Mouse (Mus musculus) small intestine, adult 2 months (tissue): ENCODE results near the gene Taf4. TPM values are rescaled to one million over a fixed set of nuclear protein-coding genes. Genes with fewer than 3 reads are reported as not detected.
A peak's percentile ranks its signal among the peaks of the same experiment; 100 is the strongest.

Source experiments
- H3K27ac ChIP-seq: fragments of 200-500 bp; 2 replicates; pipeline ENCODE4 v1.5.1; 2012; ENCODE audit warnings: low read depth, low read length, control low read depth, inconsistent platforms; ENCODE audit not compliant: insufficient read depth
- H3K27me3 ChIP-seq: fragments of 200-500 bp; 2 replicates; pipeline ENCODE4 v1.6.1; 2012; ENCODE audit warnings: mild to moderate bottlenecking, moderate library complexity, low read length, inconsistent platforms; ENCODE audit not compliant: control insufficient read depth, insufficient read depth
- H3K36me3 ChIP-seq: fragments of 200-500 bp; 2 replicates; pipeline ENCODE4 v1.6.1; 2012; ENCODE audit warnings: mild to moderate bottlenecking, low read length, control low read depth, inconsistent platforms; ENCODE audit not compliant: control insufficient read depth, insufficient read depth
- H3K4me1 ChIP-seq: fragments of 200-500 bp; 2 replicates; pipeline ENCODE4 v1.6.1; 2012; ENCODE audit warnings: low read length, inconsistent platforms, mixed read lengths; ENCODE audit not compliant: control insufficient read depth, insufficient read depth, insufficient read length
- H3K4me3 ChIP-seq: fragments of 200-500 bp; 2 replicates; pipeline ENCODE4 v1.5.1; 2012; ENCODE audit warnings: low read depth, mild to moderate bottlenecking, control low read depth, inconsistent platforms, low read length, moderate library complexity
- CTCF ChIP-seq: fragments of 200-500 bp; IDR thresholded peaks from 2 replicates; pipeline ENCODE4 v1.5.1; 2012; ENCODE audit warnings: low read depth, mild to moderate bottlenecking, control low read depth, inconsistent platforms, low read length, moderate library complexity, mixed read lengths; ENCODE audit not compliant: insufficient replicate concordance, insufficient read length; ENCODE audit errors: extremely low read depth
- POLR2A ChIP-seq: fragments of 200-500 bp; IDR thresholded peaks from 2 replicates; pipeline ENCODE4 v1.6.1; 2012; ENCODE audit warnings: low read depth, mild to moderate bottlenecking, control low read depth, inconsistent platforms, low read length, moderate library complexity
- WGBS: fragments of 180-500 bp; shearing (Covaris S2); methylation state at CpG from one replicate; pipeline ENCODE4 v1.1.7; 2018; 5-methylcytosine and 5-hydroxymethylcytosine counted together
- polyA plus RNA-seq: library from polyadenylated mRNA; depleted of rRNA; stranded (reverse); fragments of >200 nt; gene quantifications from 2 replicates; pipeline ENCODE4 v1.2.3, GENCODE M21; 2012

The Taf4 gene
- polyA plus RNA-seq, 1 experiment: 14.4 TPM

DNA sequence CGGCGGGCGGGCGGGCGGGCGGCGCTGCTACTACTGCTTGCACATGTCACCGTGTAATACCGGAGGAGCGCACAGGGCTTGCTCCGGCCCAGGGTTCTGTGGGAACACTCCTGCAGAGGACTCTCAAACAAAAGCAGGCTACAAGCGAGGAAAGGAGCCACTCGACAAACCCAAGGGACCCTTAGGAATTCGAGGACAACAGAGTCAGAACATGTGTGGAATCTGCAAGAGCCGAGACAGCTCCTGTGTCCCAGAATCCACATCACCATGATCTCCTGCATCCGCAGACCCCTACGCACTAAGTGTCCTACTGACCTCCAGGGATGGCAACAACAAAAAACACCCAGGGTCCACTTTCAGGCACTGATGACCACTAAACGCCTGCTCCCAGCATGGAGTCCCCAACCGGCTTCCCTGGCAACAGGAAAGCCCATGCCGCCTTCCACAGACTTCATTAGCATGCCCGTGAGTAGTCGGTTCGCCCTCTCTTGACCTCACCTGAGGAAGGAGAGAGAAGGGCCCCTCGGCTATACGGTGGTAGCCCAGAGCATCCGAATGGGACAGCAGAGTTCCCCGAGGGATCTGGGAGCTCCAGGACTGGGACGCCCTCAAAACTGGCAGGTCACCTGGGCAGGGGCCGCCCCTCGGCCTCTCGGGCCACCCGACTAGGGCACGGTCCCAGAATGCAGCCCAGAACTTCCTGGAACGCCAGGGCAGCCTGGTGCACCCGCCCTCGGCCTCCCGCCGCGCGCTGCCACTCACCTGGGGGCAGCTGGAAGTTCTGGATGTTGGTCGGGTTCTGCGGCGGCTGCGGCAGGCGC, 1.6 kb downstream of the Taf4 start:
- WGBS: 6% methylated on average over 45 of the region's 45 CpGs
- H3K4me1 ChIP-seq: peaks cover 25% of the 10 kb centered on the region; the same call in 1 of the 2 replicates
- TF ChIP-seq POLR2A: no peak
- TF ChIP-seq CTCF: no peak
- no peak overlapping the region for H3K27ac ChIP-seq
- H3K4me3 ChIP-seq: peak overlapping the region; percentile 70
- no peaks in the 10 kb centered on the region for H3K27me3 ChIP-seq
- H3K36me3 ChIP-seq: no peaks in the 10 kb centered on the region

- Histone ChIP-seq H3K36me3 (no peaks in the 10 kb centered on the region), H3K27me3 (no peaks in the 10 kb centered on the region), H3K27ac (no peak overlapping the region), H3K4me1 (peaks cover 23% of the 10 kb centered on the region; the same call in 1 of the 2 replicates), H3K4me3 (0 out of 2 replicates have a peak overlapping the region, but pooled peaks have one; percentile 2)
- WGBS: 19% methylated on average over 8 of the region's 8 CpGs
- TF ChIP-seq POLR2A (no peak), CTCF (no peak)
Measured at GRCm38 (mm10) chr2:179973871-179974628, 2.4 kb downstream of the Taf4 start.

DNA sequence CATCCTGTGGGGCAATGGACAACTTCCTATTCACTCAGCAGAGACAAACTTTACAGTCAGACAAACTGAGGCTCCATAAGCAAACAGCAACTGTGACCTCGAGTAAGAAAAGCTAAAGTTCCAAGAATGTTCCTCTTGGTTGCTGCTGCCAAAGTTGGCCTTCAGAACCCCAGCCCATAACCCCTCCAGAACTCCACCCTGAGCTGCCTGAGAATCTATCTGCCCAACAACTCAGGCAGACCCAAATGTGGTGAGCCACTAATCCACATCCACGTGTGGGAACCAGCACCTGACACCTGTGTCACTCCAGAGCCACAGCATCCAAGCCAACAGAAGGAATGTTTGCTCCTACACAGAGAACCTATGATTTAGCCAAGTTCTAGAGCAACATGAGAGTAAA, 4.0 kb downstream of the Taf4 start:
- H3K27ac ChIP-seq: no peak overlapping the region
- peaks cover 23% of the 10 kb centered on the region; the same call in 1 of the 2 replicates for H3K4me1 ChIP-seq
- H3K27me3 ChIP-seq: no peaks in the 10 kb centered on the region
- no peak for TF ChIP-seq POLR2A
- no peak for TF ChIP-seq CTCF
- no peak overlapping the region for H3K4me3 ChIP-seq
- whole genome bisulfite sequencing: 16% methylated on average over 2 of the region's 2 CpGs
- no peaks in the 10 kb centered on the region for H3K36me3 ChIP-seq

DNA sequence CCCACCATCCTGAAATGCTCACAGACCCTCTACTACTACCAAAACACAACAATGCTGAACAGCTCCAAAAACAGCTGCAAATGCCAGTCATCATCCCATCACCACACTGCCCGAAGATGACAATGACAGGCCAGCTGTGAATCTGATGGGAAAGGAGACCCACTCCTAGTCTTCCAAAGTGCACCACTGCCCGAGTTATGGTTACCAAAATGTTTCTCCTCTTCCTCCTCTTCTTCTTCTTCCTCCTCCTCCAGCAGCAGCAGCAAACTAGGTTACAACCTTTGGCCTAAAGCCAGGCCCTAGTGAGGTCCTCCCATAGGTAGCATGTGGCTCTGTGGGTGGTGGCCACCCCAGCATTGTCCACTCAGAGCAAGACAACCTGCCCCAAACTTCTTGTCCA, 4.6 kb downstream of the Taf4 start:
- 44% methylated on average over 2 of the region's 2 CpGs for WGBS

DNA sequence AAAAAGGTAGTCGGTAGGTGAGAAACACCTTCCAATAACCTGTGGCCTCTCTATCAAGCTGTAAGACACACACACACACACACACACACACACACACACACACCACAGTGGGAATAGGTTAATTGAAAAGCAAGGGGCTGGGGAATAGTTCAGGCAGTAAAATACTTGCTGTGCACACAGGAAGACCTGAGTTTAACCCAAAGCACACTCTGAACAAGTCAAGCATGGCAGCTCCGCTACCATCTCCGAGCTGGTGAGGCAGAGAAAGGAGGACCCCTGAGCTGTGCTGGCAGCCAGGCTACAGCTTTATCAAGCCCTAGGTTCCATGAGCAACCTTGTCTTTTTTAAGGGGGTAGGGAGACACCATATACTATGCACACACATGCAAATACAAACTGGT, 7.3 kb downstream of the Taf4 start:
- H3K27me3 ChIP-seq: no peaks in the 10 kb centered on the region
- H3K4me3 ChIP-seq: no peak overlapping the region
- no peak overlapping the region for H3K27ac ChIP-seq
- 91% methylated on average over 3 of the region's 3 CpGs for WGBS
- TF ChIP-seq CTCF (no peak), POLR2A (no peak)
- H3K4me1 ChIP-seq: peaks cover 31% of the 10 kb centered on the region; the same call in 1 of the 2 replicates
- H3K36me3 ChIP-seq: no peaks in the 10 kb centered on the region

More for the DNA sequence above, 4.6 kb downstream of the Taf4 start:
- Histone ChIP-seq H3K27ac (no peak overlapping the region), H3K27me3 (no peaks in the 10 kb centered on the region), H3K4me1 (peaks cover 23% of the 10 kb centered on the region; the same call in 1 of the 2 replicates), H3K4me3 (no peak overlapping the region), H3K36me3 (no peaks in the 10 kb centered on the region)
- TF ChIP-seq CTCF (no peak), POLR2A (no peak)

- no peaks in the 10 kb centered on the region for H3K36me3 ChIP-seq
- H3K27ac ChIP-seq: no peak overlapping the region
- 70% methylated on average over 5 of the region's 5 CpGs for WGBS
- H3K27me3 ChIP-seq: no peaks in the 10 kb centered on the region
- no peak for TF ChIP-seq POLR2A
- no peak for TF ChIP-seq CTCF
- H3K4me3 ChIP-seq: no peak overlapping the region
- peaks cover 26% of the 10 kb centered on the region; the same call in 1 of the 2 replicates for H3K4me1 ChIP-seq
Measured at GRCm38 (mm10) chr2:179967633-179968032, 8.8 kb downstream of the Taf4 start.

GRCm38 (mm10) chr2:179961420-179961819, 15.0 kb downstream of the Taf4 start:
- Histone ChIP-seq H3K27ac (no peak overlapping the region), H3K4me3 (no peak overlapping the region), H3K4me1 (peaks cover 19% of the 10 kb centered on the region), H3K36me3 (no peaks in the 10 kb centered on the region), H3K27me3 (no peaks in the 10 kb centered on the region)
- TF ChIP-seq POLR2A (no peak), CTCF (no peak)
- 54% methylated on average over 4 of the region's 4 CpGs for WGBS
